Mouse (Mus musculus): ENCODE results near the gene Tgfb1. TPM values are rescaled to one million over a fixed set of nuclear protein-coding genes. Genes with fewer than 3 reads are reported as not detected.

Gene Tgfb1
- polyA plus RNA-seq, 3 experiments from 2014 or later = 4.6 to 6.7 (median 5.4) TPM

DNA sequence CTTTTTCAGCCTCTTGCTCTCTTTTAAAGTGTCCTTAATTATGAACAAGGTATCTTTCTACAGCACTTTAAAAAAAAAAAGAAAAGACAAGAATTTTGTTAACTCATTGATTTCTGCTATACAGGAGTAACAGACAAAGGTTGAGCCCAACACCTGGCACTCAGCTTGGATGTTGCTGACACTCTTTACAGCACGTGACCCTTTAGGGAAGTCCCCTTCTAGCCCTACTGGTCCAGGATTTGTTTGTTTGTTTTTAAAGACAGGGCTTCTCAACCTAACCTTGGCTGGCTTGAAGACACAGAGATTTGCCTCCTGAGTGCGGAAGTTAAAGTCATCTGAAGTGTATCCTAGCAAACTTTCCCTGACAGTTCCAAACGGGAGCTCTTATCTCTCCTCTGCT lies 60.0 kb downstream of the Tgfb1 start:
- peak; percentile 32 for ATAC-seq

GRCm38 (mm10) chr7:25753076-25753475 lies 66.3 kb downstream of the Tgfb1 start:
- no peak for ATAC-seq

DNA sequence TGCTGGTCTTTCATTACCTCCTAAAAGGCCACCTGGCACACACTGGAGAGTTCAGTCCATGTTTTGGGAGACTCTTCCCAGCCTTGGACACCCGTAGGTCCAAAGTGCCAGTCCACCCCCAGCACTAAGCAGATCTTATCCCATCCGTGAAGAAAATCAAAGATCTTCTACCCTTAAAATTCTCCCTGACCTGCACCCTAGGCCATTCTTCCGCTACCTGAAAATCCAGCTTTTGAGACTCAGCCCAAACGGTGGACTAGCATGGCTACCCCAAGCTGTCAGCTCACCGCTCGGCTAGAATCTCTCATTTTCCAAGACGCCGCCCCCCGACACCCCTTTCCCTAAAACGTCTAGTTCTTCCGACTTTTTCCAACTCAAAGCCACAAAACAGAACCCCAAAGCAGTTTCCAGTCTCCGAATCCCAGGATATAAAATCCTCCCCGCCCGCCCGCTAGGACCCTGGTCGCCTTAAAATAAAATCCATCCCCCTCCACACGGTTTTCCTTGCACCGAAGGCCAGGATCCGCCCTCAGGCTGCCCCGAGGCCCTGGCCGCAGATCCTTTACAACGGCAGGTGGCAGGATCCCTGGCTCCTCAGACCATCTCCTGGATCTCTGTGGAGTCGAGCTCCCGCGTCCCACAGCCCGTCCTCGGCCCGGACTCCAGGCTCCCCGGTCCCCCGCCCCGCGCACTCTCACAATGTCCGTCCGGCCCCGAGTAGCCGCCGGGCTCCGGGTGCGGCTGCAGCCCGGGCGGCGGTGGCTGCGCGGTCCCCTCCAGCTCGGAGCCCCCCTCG lies 67.0 kb downstream of the Tgfb1 start:
- ATAC-seq = no peak

- ATAC-seq = no peak
These were observed 67.6 kb downstream of the Tgfb1 start for GRCm38 (mm10) chr7:25754439-25754737.

Other genes starting within 250 kb of the Tgfb1 start
- under 1 TPM in 1 of 3 experiments, not detected in 2; 0.54 TPM for gene Ceacam1, start 209.4 kb upstream of the Tgfb1 start, polyA plus RNA-seq (2017; shearing (Covaris generic))
- under 1 TPM in 1 of 3 experiments, not detected in 2; 0.20 TPM for gene Ceacam2, start 147.1 kb upstream of the Tgfb1 start, polyA plus RNA-seq (2017; shearing (Covaris generic))
- gene Erich4, start 71.1 kb upstream of the Tgfb1 start, polyA plus RNA-seq (2017; shearing (Covaris generic)) = not detected
- 10 to 100 TPM; 27.1 to 55.4 (median 47.5) TPM for gene Dmac2, start 67.6 kb upstream of the Tgfb1 start, polyA plus RNA-seq (2017; shearing (Covaris generic))
- gene B3gnt8, start 60.3 kb upstream of the Tgfb1 start, polyA plus RNA-seq (2017; shearing (Covaris generic)) = under 1 TPM in 2 of 3 experiments, not detected in 1; 0.40 to 0.45 TPM
- 10 to 100 TPM; 10.5 to 16.7 (median 15.5) TPM for gene Bckdha, start 28.0 kb upstream of the Tgfb1 start, polyA plus RNA-seq (2017; shearing (Covaris generic))
- 100 to 1,000 TPM in 2 of 3 experiments, 10 to 100 TPM in 1; 65.5 to 124 (median 103) TPM for gene Exosc5, start 27.8 kb upstream of the Tgfb1 start, polyA plus RNA-seq (2017; shearing (Covaris generic))
- 10 to 100 TPM in 2 of 3 experiments, 1 to 10 TPM in 1; 8.2 to 23.6 (median 14.4) TPM for gene Tmem91, start 11.8 kb upstream of the Tgfb1 start, polyA plus RNA-seq (2017; shearing (Covaris generic))
- gene B9d2, start 6.2 kb upstream of the Tgfb1 start, polyA plus RNA-seq (2017; shearing (Covaris generic)) = 10 to 100 TPM; 55.9 to 76.1 (median 57.2) TPM
- gene Ccdc97, start 32.1 kb downstream of the Tgfb1 start, polyA plus RNA-seq (2017; shearing (Covaris generic)) = 10 to 100 TPM; 41.2 to 45.8 (median 45.8) TPM
- gene Hnrnpul1, start 67.8 kb downstream of the Tgfb1 start, polyA plus RNA-seq (2017; shearing (Covaris generic)) = 10 to 100 TPM; 46.6 to 56.2 (median 54.7) TPM
- 10 to 100 TPM; 18.6 to 32.5 (median 25.5) TPM for gene Axl, start 101.7 kb downstream of the Tgfb1 start, polyA plus RNA-seq (2017; shearing (Covaris generic))
- gene Cyp2s1, start 129.9 kb downstream of the Tgfb1 start, polyA plus RNA-seq (2017; shearing (Covaris generic)) = 1 to 10 TPM; 2.9 to 4.1 (median 3.0) TPM
- not detected for gene Cyp2b10, start 210.6 kb downstream of the Tgfb1 start, polyA plus RNA-seq (2017; shearing (Covaris generic))